Mouse (Mus musculus) erythroblast, embryonic 14.5 days (primary cell): Measurements from ENCODE around the gene Tefm. TPM values are rescaled to one million over a fixed set of nuclear protein-coding genes. Genes with fewer than 3 reads are reported as not detected.

ENCODE experiments used
- H3K27me3 ChIP-seq: 2 replicates; pipeline ENCODE4 v1.6.1; 2012; ENCODE audit warnings: inconsistent platforms; ENCODE audit not compliant: control insufficient read depth
- H3K36me3 ChIP-seq: 2 replicates; pipeline ENCODE4 v1.6.1; 2012; ENCODE audit warnings: mild to moderate bottlenecking, inconsistent platforms; ENCODE audit not compliant: control insufficient read depth
- H3K4me1 ChIP-seq: 2 replicates; pipeline ENCODE4 v1.6.1; 2012; ENCODE audit warnings: inconsistent platforms; ENCODE audit not compliant: control insufficient read depth
- H3K4me3 ChIP-seq: replicated peaks from 2 replicates; pipeline ENCODE3; 2012; ENCODE audit warnings: moderate library complexity, mild to moderate bottlenecking, inconsistent platforms
- H3K9me3 ChIP-seq: 2 replicates; pipeline ENCODE4 v1.6.1; 2012; ENCODE audit warnings: low read length, inconsistent platforms, mixed read lengths; ENCODE audit not compliant: control insufficient read depth
- GATA1 ChIP-seq: IDR thresholded peaks from 2 replicates; pipeline ENCODE4 v1.6.1; 2012; ENCODE audit warnings: low read length, inconsistent platforms, mixed read lengths
- TAL1 ChIP-seq: IDR thresholded peaks from 3 replicates; pipeline ENCODE4 v1.6.1; 2012; ENCODE audit warnings: low read length, inconsistent platforms, mixed read lengths
- polyA plus RNA-seq: library from polyadenylated mRNA; stranded (reverse); fragments of >175 nt; gene quantifications from 2 replicates; pipeline ENCODE4 v1.2.3, GENCODE M21; 2012

Tefm gene
- polyA plus RNA-seq, 1 experiment: not detected

DNA sequence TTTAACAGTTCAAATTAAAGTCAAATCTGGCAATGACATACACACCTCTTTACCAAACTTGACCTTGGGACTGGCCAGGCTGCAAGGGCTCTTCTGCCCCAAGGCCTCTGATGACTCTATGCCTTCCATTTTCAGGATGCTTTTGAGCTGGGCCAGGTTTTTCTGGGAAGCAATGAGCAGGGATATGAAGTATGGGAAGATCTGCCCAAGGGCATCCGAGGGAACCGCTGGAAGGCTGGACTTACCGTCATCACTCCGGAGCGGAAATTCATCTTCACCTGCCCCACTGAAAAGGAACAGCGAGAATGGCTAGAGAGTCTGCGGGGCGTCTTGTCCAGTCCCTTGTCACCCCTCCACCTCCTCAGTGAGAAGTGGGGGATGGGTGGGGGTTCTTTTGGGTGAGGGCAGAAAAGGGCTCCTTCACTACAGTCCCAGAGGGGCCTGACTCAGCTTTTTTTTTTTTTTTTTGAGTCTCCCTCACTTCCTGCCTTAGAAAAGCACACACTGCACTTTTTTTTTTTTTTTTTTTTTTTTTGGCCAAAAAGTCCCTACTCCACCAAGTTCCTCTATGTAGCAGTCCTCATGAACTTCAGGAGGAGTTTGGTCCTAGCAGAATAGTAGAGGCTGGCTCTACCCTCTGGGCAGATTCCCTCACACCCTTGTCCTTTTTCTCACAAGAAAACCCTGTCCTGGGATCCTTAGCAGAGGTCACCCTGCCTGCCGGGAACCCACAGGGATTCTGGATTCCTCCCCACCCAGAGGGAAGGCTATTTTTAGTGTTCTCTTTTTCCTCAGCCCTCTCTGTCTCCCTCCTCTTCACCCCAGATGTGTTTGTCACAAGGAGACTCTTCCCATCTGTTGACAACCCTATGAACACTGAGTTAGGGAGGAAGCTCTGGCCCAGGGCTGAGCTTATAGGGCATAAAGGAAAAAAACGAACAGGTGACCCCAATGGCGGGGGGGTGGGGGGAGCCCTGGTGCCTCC lies 35.2 kb upstream of the Tefm start:
- H3K27me3 ChIP-seq: peaks cover 8% of the 10 kb centered on the region; the same call in 1 of the 2 replicates
- TF ChIP-seq GATA1 (no peak), TAL1 (no peak)
- H3K4me1 ChIP-seq: peaks cover 2% of the 10 kb centered on the region; the same call in 1 of the 2 replicates
- no peaks in the 10 kb centered on the region; the same call in 1 of the 2 replicates for H3K36me3 ChIP-seq
- no peaks in the 10 kb centered on the region for H3K9me3 ChIP-seq
- H3K4me3 ChIP-seq: no peak overlapping the region

- peaks cover 8% of the 10 kb centered on the region; the same call in 1 of the 2 replicates for H3K27me3 ChIP-seq
Observed at GRCm38 (mm10) chr11:80173963-80174670, 32.1 kb upstream of the Tefm start.

GRCm38 (mm10) chr11:80171884-80172283 lies 29.9 kb upstream of the Tefm start:
- no peak overlapping the region for H3K4me3 ChIP-seq
- H3K27me3 ChIP-seq: peaks cover 8% of the 10 kb centered on the region; the same call in 1 of the 2 replicates
- H3K36me3 ChIP-seq: no peaks in the 10 kb centered on the region; the same call in 1 of the 2 replicates
- no peak for TF ChIP-seq GATA1
- peaks cover 2% of the 10 kb centered on the region; the same call in 1 of the 2 replicates for H3K4me1 ChIP-seq
- H3K9me3 ChIP-seq: no peaks in the 10 kb centered on the region

More at GRCm38 (mm10) chr11:80173963-80174670, 32.1 kb upstream of the Tefm start:
- Histone ChIP-seq H3K4me1 (peaks cover 2% of the 10 kb centered on the region; the same call in 1 of the 2 replicates), H3K4me3 (no peak overlapping the region), H3K9me3 (no peaks in the 10 kb centered on the region), H3K36me3 (no peaks in the 10 kb centered on the region; the same call in 1 of the 2 replicates)
- TF ChIP-seq TAL1 (no peak), GATA1 (no peak)

DNA sequence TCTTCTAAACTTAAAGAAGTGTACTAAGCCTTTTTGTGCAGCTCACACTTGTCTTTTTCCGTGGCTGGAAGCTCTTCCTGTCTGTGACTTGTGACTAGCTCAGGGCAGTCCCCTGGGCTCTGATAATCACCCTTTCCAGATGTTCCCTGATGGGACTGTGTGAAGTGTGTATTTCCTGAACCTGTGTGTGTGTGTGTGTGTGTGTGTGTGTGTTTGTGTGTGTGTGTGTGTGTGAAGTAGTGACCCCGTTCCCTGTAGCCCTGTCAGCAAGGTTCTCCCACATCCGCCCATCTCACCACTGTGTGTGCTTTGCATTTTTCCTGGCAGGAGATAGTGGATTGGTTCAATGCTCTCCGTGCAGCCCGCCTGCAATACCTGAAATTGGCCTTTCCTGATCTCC lies 28.4 kb upstream of the Tefm start:
- Histone ChIP-seq H3K9me3 (peaks cover 2% of the 10 kb centered on the region), H3K36me3 (no peaks in the 10 kb centered on the region; the same call in 1 of the 2 replicates), H3K4me1 (peaks cover 2% of the 10 kb centered on the region; the same call in 1 of the 2 replicates), H3K27me3 (peaks cover 3% of the 10 kb centered on the region; the same call in 1 of the 2 replicates), H3K4me3 (no peak overlapping the region)
- no peak for TF ChIP-seq TAL1
- no peak for TF ChIP-seq GATA1

DNA sequence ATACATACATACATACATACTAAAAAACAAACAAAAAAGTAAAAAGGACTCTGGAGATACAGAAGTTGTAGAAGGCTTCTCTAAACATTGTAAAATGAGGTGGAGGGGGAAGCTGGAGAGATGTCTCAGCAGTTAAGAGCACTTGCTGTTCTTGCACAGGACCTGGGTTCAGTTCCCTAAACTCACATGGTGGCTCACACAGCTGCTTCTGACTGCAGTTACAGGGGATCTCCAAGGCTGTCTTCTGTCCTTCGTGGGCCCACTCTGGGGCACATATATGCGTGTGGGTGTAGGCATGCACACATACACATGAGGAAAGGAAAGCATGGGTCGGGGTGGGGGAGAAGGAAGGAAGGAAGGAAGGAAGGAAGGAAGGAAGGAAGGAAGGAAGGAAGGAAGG lies 27.7 kb upstream of the Tefm start:
- Histone ChIP-seq H3K27me3 (peaks cover 3% of the 10 kb centered on the region; the same call in 1 of the 2 replicates), H3K36me3 (no peaks in the 10 kb centered on the region; the same call in 1 of the 2 replicates), H3K4me1 (peaks cover 2% of the 10 kb centered on the region; the same call in 1 of the 2 replicates), H3K9me3 (peaks cover 2% of the 10 kb centered on the region), H3K4me3 (no peak overlapping the region)
- TF ChIP-seq TAL1: no peak
- TF ChIP-seq GATA1: no peak

DNA sequence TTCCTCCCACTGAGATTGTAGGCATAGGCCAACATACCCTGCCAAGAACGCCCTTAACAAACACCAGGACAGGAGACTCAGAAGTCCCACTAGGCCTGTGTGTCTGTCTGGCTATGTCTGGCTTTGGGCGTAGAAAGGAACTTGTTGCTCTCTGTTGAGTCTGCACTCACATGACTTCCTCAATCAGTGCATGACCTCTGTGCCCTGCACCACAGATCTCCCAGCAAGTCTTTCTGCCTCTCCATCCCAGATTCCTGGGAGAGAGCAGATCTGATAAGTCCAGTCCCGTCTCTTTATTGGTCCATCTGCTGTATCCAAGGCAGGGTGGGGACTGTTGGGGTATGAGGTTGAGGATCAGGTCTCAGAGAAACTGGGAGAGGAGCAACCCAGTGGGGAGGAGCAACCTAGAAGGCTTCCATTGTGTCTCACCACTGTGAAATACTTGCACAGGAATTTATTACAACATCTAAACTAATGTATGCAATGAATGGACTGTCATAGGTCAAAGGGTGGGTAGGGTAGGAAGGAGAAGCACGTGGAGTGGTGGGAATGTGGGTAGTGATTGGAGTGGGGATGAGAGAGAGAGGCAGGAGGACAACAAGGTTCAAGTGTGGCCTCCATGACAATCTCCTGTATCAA lies 26.8 kb upstream of the Tefm start:
- H3K9me3 ChIP-seq: peaks cover 2% of the 10 kb centered on the region
- TF ChIP-seq GATA1 (no peak), TAL1 (no peak)
- no peaks in the 10 kb centered on the region for H3K4me1 ChIP-seq

GRCm38 (mm10) chr11:80168121-80168520 lies 26.1 kb upstream of the Tefm start:
- TF ChIP-seq TAL1 (no peak), GATA1 (no peak)
- Histone ChIP-seq H3K36me3 (no peaks in the 10 kb centered on the region; the same call in 1 of the 2 replicates), H3K4me1 (no peaks in the 10 kb centered on the region), H3K27me3 (no peaks in the 10 kb centered on the region), H3K9me3 (peaks cover 2% of the 10 kb centered on the region), H3K4me3 (no peak overlapping the region)

More for the DNA sequence above, 26.8 kb upstream of the Tefm start:
- Histone ChIP-seq H3K4me3 (no peak overlapping the region), H3K27me3 (no peaks in the 10 kb centered on the region), H3K36me3 (no peaks in the 10 kb centered on the region; the same call in 1 of the 2 replicates)

- Histone ChIP-seq H3K4me1 (no peaks in the 10 kb centered on the region), H3K36me3 (no peaks in the 10 kb centered on the region; the same call in 1 of the 2 replicates), H3K9me3 (peaks cover 2% of the 10 kb centered on the region), H3K4me3 (no peak overlapping the region), H3K27me3 (no peaks in the 10 kb centered on the region)
- TF ChIP-seq GATA1: no peak
- TF ChIP-seq TAL1: no peak
Observed at GRCm38 (mm10) chr11:80164224-80164623, 22.2 kb upstream of the Tefm start.
